Mouse (Mus musculus) right cerebral cortex, postnatal 36 days (tissue): ENCODE measurements at regions not wholly inside any gene's neighbourhood (a gene's known extent, or its start where the extent isn't known, plus 50 kb on each side); places are given as distances from the start of the nearest gene placed in this dataset.
"Not testable (repeated sequence)": the region's sequence is repeated elsewhere in the genome, so short reads cannot be mapped to it uniquely, and the experiment has no call there.

Source experiments
- DNase-seq, 2 experiments: peaks; one replicate each; pipeline ENCODE4 v3.0.0; 2022; ENCODE audit warnings: low spot score in 2 of 2, mixed read lengths in 1 of 2

DNA sequence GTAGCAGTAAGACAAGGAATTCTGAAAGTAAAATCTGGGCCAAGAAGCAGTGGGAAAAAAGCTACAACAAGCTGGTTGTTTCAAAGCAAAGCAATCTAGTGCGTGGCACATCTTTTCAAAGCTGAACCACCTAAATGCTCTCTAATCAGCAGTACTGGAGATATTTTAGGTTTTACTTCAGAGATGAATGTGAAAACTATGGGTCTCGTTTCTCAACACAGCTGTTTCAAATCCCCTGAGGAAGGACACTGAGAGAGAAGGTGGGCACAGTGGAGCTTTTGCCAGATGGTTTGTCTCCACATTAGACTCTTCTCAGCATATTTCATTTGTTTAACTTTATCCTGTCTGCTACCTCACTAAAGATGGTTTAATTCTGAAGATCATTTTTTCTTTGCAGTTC lies 183.8 kb upstream of the Gria3 start:
- peak; percentile 0 for DNase-seq

DNA sequence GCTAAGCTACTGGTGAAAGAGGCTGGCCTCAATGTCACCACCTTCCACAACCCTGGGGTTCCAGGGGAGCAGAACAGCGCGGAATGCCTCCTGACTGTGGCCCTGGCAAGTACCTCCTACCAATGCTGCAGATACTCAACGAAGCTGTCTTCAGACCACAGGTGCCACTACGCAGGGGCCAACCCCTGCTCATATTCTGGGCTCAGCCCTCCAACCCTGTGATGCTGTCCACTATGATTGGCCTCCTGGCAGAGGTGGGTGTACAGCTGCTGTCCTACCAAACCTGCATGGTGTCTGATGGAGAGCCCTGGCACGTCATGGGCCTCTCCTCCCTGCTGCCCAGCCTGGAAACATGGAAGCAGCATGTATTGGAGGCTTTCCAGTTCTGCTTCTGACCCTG lies 150.9 kb upstream of the Gria3 start:
- DNase-seq: not testable (repeated sequence)

DNA sequence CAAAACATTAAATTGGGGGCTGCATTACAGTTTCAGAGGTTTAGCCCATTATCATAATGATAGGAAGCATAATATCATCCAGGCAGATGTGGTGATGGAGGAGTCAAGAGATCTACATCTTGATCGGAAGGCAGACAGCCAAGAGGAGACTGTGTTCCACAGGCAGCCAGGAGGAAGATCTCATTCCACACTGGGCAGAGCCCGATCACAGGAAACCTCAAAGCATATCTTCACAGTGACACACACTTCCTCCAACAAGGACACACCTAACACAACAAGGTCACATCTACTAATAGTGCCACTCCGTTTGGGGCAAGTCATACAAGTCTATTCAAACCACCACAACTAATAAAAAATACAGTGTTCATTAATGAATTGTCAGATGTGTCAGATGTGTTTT lies 147.7 kb upstream of the Gria3 start:
- DNase-seq: no peak

DNA sequence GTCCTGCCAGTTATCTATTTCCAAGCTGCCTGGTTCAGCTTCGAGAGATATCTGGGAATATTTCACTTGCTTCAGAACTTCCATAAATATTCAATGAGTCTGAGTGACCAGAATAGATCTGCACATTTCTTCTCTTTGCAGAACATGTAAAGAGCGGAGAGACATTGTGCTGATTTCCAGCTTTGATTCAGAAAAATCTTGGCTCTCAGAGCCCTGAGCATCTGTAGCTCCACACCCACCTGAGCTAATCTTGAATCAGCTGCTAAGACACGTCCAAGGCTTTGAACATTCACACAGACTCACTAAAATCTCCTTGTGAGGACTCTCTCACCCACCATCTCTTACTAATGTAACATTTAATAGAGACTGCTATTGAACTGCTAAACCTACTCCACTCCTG lies 146.0 kb upstream of the Gria3 start:
- peak; percentile 39 to 66 for DNase-seq

DNA sequence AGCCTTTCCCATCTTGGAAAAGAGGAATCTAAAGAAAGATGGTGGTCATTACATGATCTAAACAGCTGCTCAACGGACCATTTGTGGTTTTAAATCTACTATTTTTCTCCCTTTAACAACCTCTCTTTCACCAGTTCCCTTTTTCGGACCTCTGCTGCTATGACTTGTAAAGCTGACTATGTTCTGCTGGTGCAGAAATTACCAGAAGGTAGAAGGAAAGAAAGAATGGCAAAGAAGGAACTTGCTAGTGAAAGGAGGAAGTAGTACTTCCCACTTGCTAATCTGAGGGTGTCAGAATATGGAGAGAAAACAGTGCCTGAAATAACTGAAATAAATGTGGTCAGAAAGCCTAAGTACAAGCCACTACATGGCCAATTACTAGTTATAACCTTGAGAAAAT lies 109.6 kb upstream of the Gria3 start:
- no peak for DNase-seq

DNA sequence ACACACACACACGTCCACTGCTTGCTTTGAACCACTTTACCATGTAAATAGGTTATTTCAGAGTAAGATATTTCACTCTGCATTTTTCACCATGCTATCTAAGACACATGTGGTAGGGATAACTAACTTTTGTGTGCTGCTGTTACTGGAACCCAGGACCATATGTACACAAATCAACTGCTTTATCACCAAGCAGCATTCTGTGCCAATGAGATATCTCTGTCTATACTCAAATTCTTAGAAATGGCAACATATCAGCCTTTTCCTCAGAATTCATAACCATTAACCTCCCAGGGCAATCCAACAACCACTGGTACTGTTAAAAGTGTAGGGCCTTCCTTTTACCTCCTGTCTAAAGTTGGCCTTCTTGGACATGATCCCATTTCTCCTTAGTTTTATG lies 84.2 kb upstream of the Gria3 start:
- DNase-seq: no peak

- no peak for DNase-seq
Measured at GRCm38 (mm10) chrX:41317740-41318139, 82.9 kb upstream of the Gria3 start.

GRCm38 (mm10) chrX:41319896-41320295 lies 80.8 kb upstream of the Gria3 start:
- DNase-seq: no peak
